Mouse (Mus musculus) adrenal gland, postnatal 36 days (tissue): ENCODE measurements around the gene Ikbkg. TPM values are rescaled to one million over a fixed set of nuclear protein-coding genes. Genes with fewer than 3 reads are reported as not detected.
"Not testable (repeated sequence)": the region's sequence is repeated elsewhere in the genome, so short reads cannot be mapped to it uniquely, and the experiment has no call there.

Experiments used
- DNase-seq, 2 experiments: peaks; one replicate each; pipeline ENCODE4 v3.0.0; 2021; ENCODE audit warnings: mixed read lengths in 1 of 2
- total RNA-seq, 2 experiments: library from RNA; stranded (reverse); gene quantifications; 2 replicates each; pipeline ENCODE4 v1.2.3; 2021

Gene Ikbkg
- total RNA-seq, 2 experiments from 2014 or later, result 71.2 to 110 TPM

DNA sequence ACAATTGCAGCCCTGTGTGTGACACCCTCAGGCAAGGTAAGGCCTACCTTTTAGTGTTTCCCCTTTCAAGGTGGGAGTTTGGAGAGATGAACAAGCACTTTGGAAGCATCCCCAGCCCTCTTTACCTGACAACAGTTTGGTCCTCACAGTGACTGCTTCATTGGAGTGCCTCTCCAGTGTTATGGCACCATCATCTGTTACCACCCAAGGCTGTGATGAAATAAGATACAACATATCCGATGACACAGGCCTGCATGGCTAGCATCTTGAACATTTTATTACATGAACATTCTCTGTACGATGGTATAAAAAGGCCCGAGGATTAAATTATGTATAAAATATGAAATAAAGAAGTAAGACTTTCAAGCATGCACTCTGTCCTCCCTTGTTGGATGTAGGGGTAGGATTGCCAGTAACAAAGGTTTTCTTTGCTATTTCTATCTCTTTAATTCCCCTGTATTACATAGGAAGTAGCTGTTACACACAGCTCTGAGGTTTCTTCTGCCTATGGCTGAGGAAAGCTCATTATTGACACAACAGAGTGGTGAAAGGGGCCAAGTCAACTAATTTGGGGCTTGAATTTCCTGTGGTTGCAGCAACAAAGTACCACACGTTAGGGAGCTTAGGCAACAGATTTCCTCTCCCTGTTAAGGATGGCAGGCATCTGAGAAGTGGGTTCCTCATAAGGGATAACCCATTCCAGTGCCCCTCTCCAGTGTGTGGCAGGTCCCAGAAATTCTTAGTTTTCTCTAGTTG, 58.2 kb downstream of the Ikbkg start:
- no peak for DNase-seq

DNA sequence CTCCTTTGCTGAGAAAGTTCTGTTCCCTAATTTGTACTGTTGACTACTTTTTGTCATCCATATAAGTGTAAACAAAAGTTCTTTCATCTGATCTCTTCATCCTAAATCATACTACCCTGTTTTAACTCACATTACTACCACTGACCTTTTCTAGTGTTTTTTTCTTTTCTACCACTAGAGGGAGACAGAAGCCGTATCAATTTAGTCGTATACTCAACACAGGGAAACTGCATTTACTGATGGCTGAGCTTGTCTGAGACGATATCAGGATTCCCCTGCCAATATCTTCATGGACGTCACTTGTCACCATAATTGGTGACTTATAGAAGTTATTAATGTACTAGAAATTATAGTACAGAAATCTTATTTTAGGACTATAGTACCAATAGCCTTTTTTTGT, 59.7 kb downstream of the Ikbkg start:
- no peak for DNase-seq

DNA sequence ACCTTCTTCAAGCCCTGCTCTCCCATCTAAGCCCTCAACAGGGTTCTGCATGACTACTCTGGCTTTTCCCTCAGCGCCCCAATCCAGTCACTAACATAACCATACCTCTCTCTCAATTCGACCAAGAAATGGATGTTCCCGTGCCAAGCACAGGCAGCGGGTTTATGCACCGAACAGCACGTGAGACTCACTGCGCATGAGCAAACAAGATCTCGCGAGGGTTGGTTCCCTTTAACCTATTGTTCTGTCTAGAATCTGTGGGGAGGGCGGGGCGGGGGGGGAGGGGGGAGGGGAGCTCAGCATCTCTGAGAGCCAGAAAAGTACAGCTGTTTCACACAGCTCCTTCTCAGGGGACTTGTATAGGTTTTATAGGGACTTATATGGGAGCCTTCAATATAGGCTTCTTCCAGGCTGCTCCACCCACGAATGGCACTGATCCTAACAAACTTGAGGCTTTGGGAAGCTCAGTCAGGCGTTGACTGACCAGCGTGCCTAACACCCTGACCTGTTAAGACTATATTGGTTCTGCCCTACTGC, 88.3 kb downstream of the Ikbkg start, which contains the start of gene Gm6880:
Gm6880 (minus strand) TSS at position 51 of the 537 bp plus-strand sequence.
- not testable (repeated sequence) for DNase-seq

DNA sequence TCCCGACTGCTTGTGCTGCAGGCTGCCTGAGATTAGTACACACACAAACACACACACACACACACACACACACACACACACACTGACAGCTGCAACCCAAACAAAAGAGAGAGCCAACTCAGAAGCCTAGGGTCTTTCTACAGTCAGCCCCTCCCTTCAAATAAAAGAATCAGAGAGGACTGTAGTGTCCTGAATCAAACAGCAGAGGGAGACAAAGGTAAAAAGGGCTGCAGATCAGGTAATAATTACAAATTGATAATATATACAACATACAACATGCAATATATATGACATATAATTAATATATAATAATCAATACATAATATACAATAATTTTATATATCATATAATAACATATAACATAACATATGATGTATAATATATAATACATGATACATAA, 104.0 kb downstream of the Ikbkg start:
- no peak for DNase-seq

Other genes with a start within 250 kb of the Ikbkg start
- not detected for gene Tex28, start 225.5 kb upstream of the Ikbkg start, total RNA-seq
- gene Tktl1, start 216.0 kb upstream of the Ikbkg start, total RNA-seq, result not detected
- 100 to 1,000 TPM; 129 to 211 TPM for gene Flna, start 143.5 kb upstream of the Ikbkg start, total RNA-seq
- 100 to 1,000 TPM in 1 of 2 experiments, 10 to 100 TPM in 1; 53.0 to 121 TPM for gene Emd, start 138.6 kb upstream of the Ikbkg start, total RNA-seq
- 100 to 1,000 TPM; 409 to 419 TPM for gene Rpl10, start 122.5 kb upstream of the Ikbkg start, total RNA-seq
- gene Taz, start 111.4 kb upstream of the Ikbkg start, total RNA-seq, result 10 to 100 TPM; 64.7 to 87.2 TPM
- gene Dnase1l1, start 111.0 kb upstream of the Ikbkg start, total RNA-seq, result 10 to 100 TPM in 1 of 2 experiments, 1 to 10 TPM in 1; 9.4 to 16.3 TPM
- 100 to 1,000 TPM; 235 to 239 TPM for gene Atp6ap1, start 96.2 kb upstream of the Ikbkg start, total RNA-seq
- gene Gdi1, start 88.3 kb upstream of the Ikbkg start, total RNA-seq, result 100 to 1,000 TPM; 180 to 272 TPM
- 10 to 100 TPM; 63.3 to 78.7 TPM for gene Fam50a, start 80.3 kb upstream of the Ikbkg start, total RNA-seq
- 10 to 100 TPM in 1 of 2 experiments, 1 to 10 TPM in 1; 6.0 to 13.1 TPM for gene Plxna3, start 64.2 kb upstream of the Ikbkg start, total RNA-seq
- gene Lage3, start 39.7 kb upstream of the Ikbkg start, total RNA-seq, result 10 to 100 TPM; 42.8 to 58.2 TPM
- 10 to 100 TPM; 59.6 to 72.6 TPM for gene Ubl4a, start 20.1 kb upstream of the Ikbkg start, total RNA-seq
- 10 to 100 TPM; 22.8 to 26.8 TPM for gene Slc10a3, start 19.9 kb upstream of the Ikbkg start, total RNA-seq
- 10 to 100 TPM; 28.6 TPM for gene Fam3a, start within 50 bp of the Ikbkg start, total RNA-seq
- gene G6pdx, start 35.9 kb downstream of the Ikbkg start, total RNA-seq, result 100 to 1,000 TPM; 172 to 176 TPM
- not detected for gene Gm6880, start 88.1 kb downstream of the Ikbkg start, total RNA-seq
- not detected for gene Olfr1326-ps1, start 181.6 kb downstream of the Ikbkg start, total RNA-seq
- gene Olfr1325, start 199.4 kb downstream of the Ikbkg start, total RNA-seq, result not detected